Mouse (Mus musculus): Measurements from ENCODE around the gene Sohlh2. TPM values are rescaled to one million over a fixed set of nuclear protein-coding genes. Genes with fewer than 3 reads are reported as not detected.

The Sohlh2 gene
- polyA plus RNA-seq, 1 experiment from 2014 or later: 0.06 TPM

- no peak overlapping the region for H3K4me3 ChIP-seq (ENCODE audit: low read length)
- peaks cover 37% of the 10 kb centered on the region for H3K4me1 ChIP-seq (ENCODE audit: control insufficient read depth, insufficient read depth, low read depth, low read length)
- H3K27ac ChIP-seq (ENCODE audit: low read depth, low read length): no peak overlapping the region
- H3K9me3 ChIP-seq (ENCODE audit: control insufficient read depth, low read length): no peaks in the 10 kb centered on the region
- 88% methylated on average over 12 of the region's 12 CpGs for WGBS
- no peak for ATAC-seq
- no peaks in the 10 kb centered on the region for H3K27me3 ChIP-seq (replicated peaks; ENCODE audit: control insufficient read depth, insufficient read depth, low read length)
- no peak overlapping the region for H3K4me2 ChIP-seq (ENCODE audit: low read length)
- 0 out of 2 replicates have a peak, but pooled peaks cover 5% of the 10 kb centered on the region for H3K36me3 ChIP-seq (ENCODE audit: control insufficient read depth, insufficient read depth, low read length)
- no peak overlapping the region for H3K9ac ChIP-seq (ENCODE audit: low read depth, low read length)
Measured at GRCm38 (mm10) chr3:55246618-55247272, 64.9 kb downstream of the Sohlh2 start.

- H3K36me3 ChIP-seq (ENCODE audit: control insufficient read depth, insufficient read depth, low read length): peaks cover 5% of the 10 kb centered on the region; the same call in 1 of the 2 replicates
- H3K9ac ChIP-seq (ENCODE audit: low read depth, low read length): no peak overlapping the region
- no peaks in the 10 kb centered on the region for H3K27me3 ChIP-seq (replicated peaks; ENCODE audit: control insufficient read depth, insufficient read depth, low read length)
- whole genome bisulfite sequencing: 71% methylated on average over 3 of the region's 3 CpGs
- no peak overlapping the region for H3K4me2 ChIP-seq (ENCODE audit: low read length)
- H3K27ac ChIP-seq (ENCODE audit: low read depth, low read length): peak overlapping the region; percentile 35; the same call in 1 of the 2 replicates
- no peak overlapping the region for H3K4me3 ChIP-seq (ENCODE audit: low read length)
- H3K9me3 ChIP-seq (ENCODE audit: control insufficient read depth, low read length): 0 out of 2 replicates have a peak, but pooled peaks cover under 1% of the 10 kb centered on the region
- peaks cover 37% of the 10 kb centered on the region for H3K4me1 ChIP-seq (ENCODE audit: control insufficient read depth, insufficient read depth, low read depth, low read length)
- no peak for ATAC-seq
Measured at GRCm38 (mm10) chr3:55248048-55248447, 66.2 kb downstream of the Sohlh2 start.

- Histone ChIP-seq H3K9ac (ENCODE audit: low read depth, low read length) (no peak overlapping the region), H3K36me3 (ENCODE audit: control insufficient read depth, insufficient read depth, low read length) (peaks cover 8% of the 10 kb centered on the region; the same call in 1 of the 2 replicates), H3K4me2 (ENCODE audit: low read length) (no peak overlapping the region), H3K27ac (ENCODE audit: low read depth, low read length) (peak overlapping the region; percentile 35; the same call in 1 of the 2 replicates), H3K4me3 (ENCODE audit: low read length) (no peak overlapping the region), H3K27me3 (replicated peaks; ENCODE audit: control insufficient read depth, insufficient read depth, low read length) (no peaks in the 10 kb centered on the region), H3K9me3 (ENCODE audit: control insufficient read depth, low read length) (0 out of 2 replicates have a peak, but pooled peaks cover 2% of the 10 kb centered on the region), H3K4me1 (ENCODE audit: control insufficient read depth, insufficient read depth, low read depth, low read length) (peaks cover 37% of the 10 kb centered on the region)
- ATAC-seq: peak; percentile 92
- 53% methylated on average over 6 of the region's 6 CpGs for WGBS
Measured at GRCm38 (mm10) chr3:55248508-55248907, 66.7 kb downstream of the Sohlh2 start.

- 0 out of 2 replicates have a peak, but pooled peaks cover 2% of the 10 kb centered on the region for H3K9me3 ChIP-seq (ENCODE audit: control insufficient read depth, low read length)
- WGBS: 88% methylated on average over 2 of the region's 2 CpGs
- ATAC-seq: no peak
- no peak overlapping the region for H3K4me3 ChIP-seq (ENCODE audit: low read length)
- H3K9ac ChIP-seq (ENCODE audit: low read depth, low read length): no peak overlapping the region
- peaks cover 23% of the 10 kb centered on the region for H3K4me1 ChIP-seq (ENCODE audit: control insufficient read depth, insufficient read depth, low read depth, low read length)
- no peak overlapping the region for H3K27ac ChIP-seq (ENCODE audit: low read depth, low read length)
- H3K36me3 ChIP-seq (ENCODE audit: control insufficient read depth, insufficient read depth, low read length): peaks cover 10% of the 10 kb centered on the region
- no peaks in the 10 kb centered on the region for H3K27me3 ChIP-seq (replicated peaks; ENCODE audit: control insufficient read depth, insufficient read depth, low read length)
- H3K4me2 ChIP-seq (ENCODE audit: low read length): no peak overlapping the region
Measured at GRCm38 (mm10) chr3:55250631-55251030, 68.8 kb downstream of the Sohlh2 start.

Small RNA genes lying within 50 kb of the gene (microRNA-seq; reads per million reads assigned to microRNA genes)
- not detected for gene Gm22029

Other genes starting within 250 kb of the Sohlh2 start
- gene Ccna1, start 126.5 kb upstream of the Sohlh2 start, polyA plus RNA-seq (2015; fragmentation: Nextera tagmentation; extraction: Ambion mirVana): 1.1 and 1.4 TPM in 2 replicates
- 13.1 and 16.2 TPM in 2 replicates for gene Spg20, start 69.9 kb upstream of the Sohlh2 start, polyA plus RNA-seq (2015; fragmentation: Nextera tagmentation; extraction: Ambion mirVana)
- gene Ccdc169, start 44.7 kb upstream of the Sohlh2 start, polyA plus RNA-seq (2015; fragmentation: Nextera tagmentation; extraction: Ambion mirVana): 0.09 TPM in 1 of 2 replicates, not detected in the other
- gene Dclk1, start 60.3 kb downstream of the Sohlh2 start, polyA plus RNA-seq (2015; fragmentation: Nextera tagmentation; extraction: Ambion mirVana): 234 and 262 TPM in 2 replicates

Measured in hindbrain, embryonic 16.5 days (tissue).